ENCODE assay signal across 24 mouse cellular contexts in genomic region chr3:19902226-19902625, GRCm38 (mm10). TPM values are rescaled to one million over a fixed set of nuclear protein-coding genes. Genes with fewer than 3 reads are reported as not detected.
DNase-seq lines count a peak whose midpoint lies in the region; ATAC-seq lines count a peak whose summit lies in the region.
"Had no signal": no experiment of that assay in that cellular context is flagged by ENCODE, and none has a peak within 500 bp of the region (broad histone marks: within the 10 kb centered on the region; RNA-seq: fewer than 3 reads in every experiment).

No protein-coding gene starts in this region.

- DNase-seq in embryonic facial prominence, embryonic 10.5 days (ENCODE audit: low spot score): no peak
- no peak for DNase-seq in hindbrain, embryonic 11.5 days (ENCODE audit: low spot score)
- DNase-seq in liver, embryonic 11.5 days (ENCODE audit: low spot score): no peak
- DNase-seq: adrenal gland, adult 8-10 months; cerebellum, adult 8-10 months; cerebellum, postnatal 25 days; gastrocnemius, postnatal 25 days; heart, adult 11 months; kidney, adult 9 months; kidney, postnatal 25 days had no signal

- H3K4me1 ChIP-seq in embryonic facial prominence, embryonic 13.5 days: 0 out of 2 replicates have a peak, but pooled peaks cover 2% of the 10 kb centered on the region
- H3K4me1 ChIP-seq in embryonic facial prominence, embryonic 10.5 days: 0 out of 2 replicates have a peak, but pooled peaks cover 2% of the 10 kb centered on the region
- H3K4me1 ChIP-seq in hindbrain, embryonic 13.5 days (replicated peaks): peaks cover 9% of the 10 kb centered on the region
- H3K4me1 ChIP-seq in hindbrain, embryonic 11.5 days (replicated peaks; ENCODE audit: control insufficient read depth, insufficient read depth, low read length): no peaks in the 10 kb centered on the region
- peaks cover 8% of the 10 kb centered on the region for H3K4me1 ChIP-seq in liver, embryonic 15.5 days (replicated peaks)
- H3K4me1 ChIP-seq in liver, embryonic 11.5 days (replicated peaks; ENCODE audit: control insufficient read depth, insufficient read depth, low read length): no peaks in the 10 kb centered on the region
- peaks cover 4% of the 10 kb centered on the region; the same call in 1 of the 2 replicates for H3K4me1 ChIP-seq in neural tube, embryonic 14.5 days (ENCODE audit: control insufficient read depth, insufficient read depth, low read length)
- peaks cover 8% of the 10 kb centered on the region; the same call in 1 of the 2 replicates for H3K4me1 ChIP-seq in neural tube, embryonic 15.5 days
- H3K4me1 ChIP-seq: heart, embryonic 10.5 days; neural tube, embryonic 12.5 days had no signal

- H3K36me3 ChIP-seq in embryonic facial prominence, embryonic 13.5 days: peaks cover 35% of the 10 kb centered on the region
- H3K36me3 ChIP-seq in embryonic facial prominence, embryonic 10.5 days (replicated peaks): peaks cover 37% of the 10 kb centered on the region
- H3K36me3 ChIP-seq in hindbrain, embryonic 13.5 days: peaks cover 30% of the 10 kb centered on the region
- no peaks in the 10 kb centered on the region for H3K36me3 ChIP-seq in hindbrain, embryonic 11.5 days (ENCODE audit: control insufficient read depth, insufficient read depth, low read length)
- H3K36me3 ChIP-seq in liver, embryonic 15.5 days (replicated peaks): no peaks in the 10 kb centered on the region
- no peaks in the 10 kb centered on the region for H3K36me3 ChIP-seq in liver, embryonic 11.5 days (ENCODE audit: control insufficient read depth, insufficient read depth, low read length)
- no peaks in the 10 kb centered on the region for H3K36me3 ChIP-seq in neural tube, embryonic 14.5 days (ENCODE audit: control insufficient read depth, insufficient read depth, low read length)
- H3K36me3 ChIP-seq in neural tube, embryonic 15.5 days: peaks cover 13% of the 10 kb centered on the region

- no peak overlapping the region for H3K4me2 ChIP-seq in embryonic facial prominence, embryonic 13.5 days
- H3K4me2 ChIP-seq in hindbrain, embryonic 13.5 days: no peak overlapping the region
- H3K4me2 ChIP-seq in hindbrain, embryonic 11.5 days (replicated peaks; ENCODE audit: low read depth, low read length): no peak overlapping the region
- no peak overlapping the region for H3K4me2 ChIP-seq in liver, embryonic 15.5 days
- H3K4me2 ChIP-seq in liver, embryonic 11.5 days: no peak overlapping the region
- no peak overlapping the region for H3K4me2 ChIP-seq in neural tube, embryonic 14.5 days (ENCODE audit: low read depth, low read length)
- H3K4me2 ChIP-seq in neural tube, embryonic 15.5 days: no peak overlapping the region
- H3K4me2 ChIP-seq: heart, embryonic 15.5 days; neural tube, embryonic 12.5 days had no signal

- 91% methylated on average over 3 of the region's 3 CpGs for WGBS in embryonic facial prominence, embryonic 13.5 days
- WGBS in embryonic facial prominence, embryonic 10.5 days: 83% methylated on average over 3 of the region's 3 CpGs
- 91% methylated on average over 3 of the region's 3 CpGs for whole genome bisulfite sequencing in hindbrain, embryonic 13.5 days
- WGBS in hindbrain, embryonic 11.5 days: 92% methylated on average over 3 of the region's 3 CpGs
- WGBS in liver, embryonic 15.5 days (ENCODE audit: insufficient replicate concordance): 72% methylated on average over 3 of the region's 3 CpGs
- WGBS in liver, embryonic 11.5 days: 84% methylated on average over 3 of the region's 3 CpGs
- WGBS in neural tube, embryonic 14.5 days: 95% methylated on average over 3 of the region's 3 CpGs
- 86% methylated on average over 3 of the region's 3 CpGs for WGBS in neural tube, embryonic 15.5 days

- H3K27ac ChIP-seq in embryonic facial prominence, embryonic 13.5 days: no peak overlapping the region
- no peak overlapping the region for H3K27ac ChIP-seq in embryonic facial prominence, embryonic 10.5 days (replicated peaks)
- H3K27ac ChIP-seq in hindbrain, embryonic 13.5 days: no peak overlapping the region
- H3K27ac ChIP-seq in hindbrain, embryonic 11.5 days (ENCODE audit: low read depth, low read length): no peak overlapping the region
- no peak overlapping the region for H3K27ac ChIP-seq in liver, embryonic 15.5 days (replicated peaks)
- H3K27ac ChIP-seq in liver, embryonic 11.5 days (ENCODE audit: low read depth, low read length): no peak overlapping the region
- no peak overlapping the region for H3K27ac ChIP-seq in neural tube, embryonic 14.5 days (ENCODE audit: low read depth, low read length)
- no peak overlapping the region for H3K27ac ChIP-seq in neural tube, embryonic 15.5 days (replicated peaks)
- H3K27ac ChIP-seq: heart, embryonic 10.5 days; heart, embryonic 15.5 days; layer of hippocampus, adult 2 months; macrophage; neural tube, embryonic 12.5 days had no signal

- no peaks in the 10 kb centered on the region for H3K27me3 ChIP-seq in embryonic facial prominence, embryonic 13.5 days
- no peaks in the 10 kb centered on the region for H3K27me3 ChIP-seq in embryonic facial prominence, embryonic 10.5 days (replicated peaks; ENCODE audit: low read depth, poor library complexity, severe bottlenecking)
- no peaks in the 10 kb centered on the region for H3K27me3 ChIP-seq in hindbrain, embryonic 13.5 days
- no peaks in the 10 kb centered on the region for H3K27me3 ChIP-seq in hindbrain, embryonic 11.5 days (ENCODE audit: control insufficient read depth, insufficient read depth, low read length)
- H3K27me3 ChIP-seq in liver, embryonic 15.5 days: no peaks in the 10 kb centered on the region
- no peaks in the 10 kb centered on the region for H3K27me3 ChIP-seq in liver, embryonic 11.5 days (replicated peaks; ENCODE audit: control insufficient read depth, insufficient read depth, low read length)
- H3K27me3 ChIP-seq in neural tube, embryonic 14.5 days (ENCODE audit: control insufficient read depth, insufficient read depth, low read length): no peaks in the 10 kb centered on the region
- no peaks in the 10 kb centered on the region for H3K27me3 ChIP-seq in neural tube, embryonic 15.5 days (replicated peaks)
- H3K27me3 ChIP-seq: CH12.LX; heart, embryonic 15.5 days; neural tube, embryonic 12.5 days had no signal

- no peak overlapping the region for H3K4me3 ChIP-seq in embryonic facial prominence, embryonic 13.5 days
- no peak overlapping the region for H3K4me3 ChIP-seq in embryonic facial prominence, embryonic 10.5 days
- no peak overlapping the region for H3K4me3 ChIP-seq in hindbrain, embryonic 13.5 days
- no peak overlapping the region for H3K4me3 ChIP-seq in hindbrain, embryonic 11.5 days (ENCODE audit: low read depth, low read length)
- no peak overlapping the region for H3K4me3 ChIP-seq in liver, embryonic 15.5 days (replicated peaks)
- H3K4me3 ChIP-seq in liver, embryonic 11.5 days (ENCODE audit: low read depth, low read length): no peak overlapping the region
- H3K4me3 ChIP-seq in neural tube, embryonic 14.5 days (ENCODE audit: low read depth, low read length): no peak overlapping the region
- no peak overlapping the region for H3K4me3 ChIP-seq in neural tube, embryonic 15.5 days (replicated peaks)
- H3K4me3 ChIP-seq: heart, embryonic 10.5 days; heart, embryonic 15.5 days; layer of hippocampus, adult 2 months; myocyte; neural tube, embryonic 12.5 days had no signal

- 0 out of 2 replicates have a peak, but pooled peaks have one; percentile 37 for ATAC-seq in embryonic facial prominence, embryonic 13.5 days (ENCODE audit: insufficient number of reproducible peaks, insufficient read depth, low FRiP score, low TSS enrichment, low read depth)
- ATAC-seq in hindbrain, embryonic 13.5 days (ENCODE audit: low FRiP score): 0 out of 2 replicates have a peak, but pooled peaks have one; percentile 27
- ATAC-seq in hindbrain, embryonic 11.5 days (ENCODE audit: low FRiP score): no peak
- peak; percentile 31; the same call in 1 of the 2 replicates for ATAC-seq in liver, embryonic 15.5 days (ENCODE audit: insufficient read depth)
- ATAC-seq in liver, embryonic 11.5 days (replicated peaks; ENCODE audit: low FRiP score): no peak
- 0 out of 2 replicates have a peak, but pooled peaks have one; percentile 18 for ATAC-seq in neural tube, embryonic 14.5 days (ENCODE audit: low read depth)
- ATAC-seq in neural tube, embryonic 15.5 days (ENCODE audit: low FRiP score): no peak
- ATAC-seq: intestine, embryonic 16.5 days; lung, postnatal 0 days had no signal

- H3K9ac ChIP-seq in embryonic facial prominence, embryonic 13.5 days: no peak overlapping the region
- H3K9ac ChIP-seq in hindbrain, embryonic 13.5 days: no peak overlapping the region
- no peak overlapping the region for H3K9ac ChIP-seq in hindbrain, embryonic 11.5 days (ENCODE audit: low read depth, low read length)
- no peak overlapping the region for H3K9ac ChIP-seq in liver, embryonic 15.5 days
- H3K9ac ChIP-seq in liver, embryonic 11.5 days (ENCODE audit: low read depth, low read length): no peak overlapping the region
- H3K9ac ChIP-seq in neural tube, embryonic 14.5 days (replicated peaks; ENCODE audit: low read depth, low read length): no peak overlapping the region
- no peak overlapping the region for H3K9ac ChIP-seq in neural tube, embryonic 15.5 days (replicated peaks)
- H3K9ac ChIP-seq: heart, embryonic 15.5 days; neural tube, embryonic 12.5 days had no signal

- H3K9me3 ChIP-seq in embryonic facial prominence, embryonic 13.5 days: no peaks in the 10 kb centered on the region; the same call in 1 of the 2 replicates
- peaks cover 2% of the 10 kb centered on the region; the same call in 1 of the 2 replicates for H3K9me3 ChIP-seq in embryonic facial prominence, embryonic 10.5 days
- no peaks in the 10 kb centered on the region for H3K9me3 ChIP-seq in hindbrain, embryonic 13.5 days
- H3K9me3 ChIP-seq in hindbrain, embryonic 11.5 days (ENCODE audit: control insufficient read depth, low read length): no peaks in the 10 kb centered on the region
- H3K9me3 ChIP-seq in liver, embryonic 15.5 days (replicated peaks): no peaks in the 10 kb centered on the region
- no peaks in the 10 kb centered on the region for H3K9me3 ChIP-seq in liver, embryonic 11.5 days (ENCODE audit: control insufficient read depth, low read length)
- H3K9me3 ChIP-seq in neural tube, embryonic 14.5 days (ENCODE audit: control insufficient read depth, low read length): no peaks in the 10 kb centered on the region
- no peaks in the 10 kb centered on the region for H3K9me3 ChIP-seq in neural tube, embryonic 15.5 days (replicated peaks)
- H3K9me3 ChIP-seq: heart, embryonic 10.5 days; heart, embryonic 15.5 days; neural tube, embryonic 12.5 days had no signal

RNA-seq across cellular contexts. Expression of gene Cp, which starts 54.6 kb away (rescaled TPM):
- polyA plus RNA-seq in embryonic facial prominence, embryonic 13.5 days (2015; fragmentation: Nextera tagmentation; extraction: Ambion mirVana): 1.7 and 2.6 TPM in 2 replicates
- 3.8 and 4.2 TPM in 2 replicates for polyA plus RNA-seq in embryonic facial prominence, embryonic 10.5 days (2016; fragmentation: Nextera tagmentation; extraction: Ambion mirVana)
- 11.9 and 12.1 TPM in 2 replicates for polyA plus RNA-seq in hindbrain, embryonic 13.5 days (2015; fragmentation: Nextera tagmentation; extraction: Ambion mirVana)
- 6.0 and 7.8 TPM in 2 replicates for polyA plus RNA-seq in hindbrain, embryonic 11.5 days (2014; fragmentation: Nextera tagmentation; extraction: Ambion mirVana)
- 38.6 and 58.7 TPM in 2 replicates for polyA plus RNA-seq in liver, embryonic 15.5 days (2015; fragmentation: Nextera tagmentation; extraction: Ambion mirVana)
- 0.25 and 0.65 TPM in 2 replicates for polyA plus RNA-seq in liver, embryonic 11.5 days (2014; fragmentation: Nextera tagmentation; extraction: Ambion mirVana)
- 4.5 and 14.4 TPM in 2 replicates for polyA plus RNA-seq in neural tube, embryonic 14.5 days (2014; fragmentation: Nextera tagmentation; extraction: Ambion mirVana)
- 9.6 and 10.3 TPM in 2 replicates for polyA plus RNA-seq in neural tube, embryonic 15.5 days (2015; fragmentation: Nextera tagmentation; extraction: Ambion mirVana)

Comparison
In these comparisons a context has a peak if more than half of its experiments do, and no peak if none do; other contexts are left out.
1. ATAC-seq: peak in embryonic facial prominence, embryonic 13.5 days (single experiment), hindbrain, embryonic 13.5 days (single experiment), liver, embryonic 15.5 days (single experiment) and neural tube, embryonic 14.5 days (single experiment); none in hindbrain, embryonic 11.5 days (single experiment), liver, embryonic 11.5 days (single experiment) and neural tube, embryonic 15.5 days (single experiment).